Mouse (Mus musculus): ENCODE data around the gene S100a4. TPM values are rescaled to one million over a fixed set of nuclear protein-coding genes. Genes with fewer than 3 reads are reported as not detected.

Gene S100a4
- polyA plus RNA-seq, 1 experiment from 2014 or later = 44.0 TPM

DNA sequence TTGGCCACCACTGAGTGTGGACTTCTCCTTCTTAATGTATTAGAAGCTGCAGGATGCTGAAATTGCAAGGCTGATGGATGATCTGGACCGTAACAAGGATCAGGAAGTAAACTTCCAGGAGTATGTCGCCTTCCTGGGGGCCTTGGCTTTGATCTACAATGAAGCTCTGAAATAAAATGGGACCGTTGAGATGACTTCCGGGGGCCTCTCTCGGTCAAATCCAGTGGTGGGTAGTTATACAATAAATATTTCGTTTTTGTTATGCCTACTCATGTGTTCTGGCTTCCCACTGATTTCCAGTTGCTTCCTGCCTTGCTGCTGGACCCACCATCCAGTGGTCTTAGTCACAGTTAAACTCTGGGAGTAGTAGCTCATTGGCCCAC lies 10.6 kb downstream of the S100a4 start:
- ChIA-PET CTCF (interaction anchor here (1.1 to 24.3 kb wide), 11 partner anchors 18 to 123 kb away, joined by 3 to 615 read pairs (median 8); partner anchors contain the start of genes Chtop, Gm42674, S100a14 and S100a2), POLR2A (interaction anchor here (0.7 to 5.9 kb wide), 14 partner anchors 11 to 123 kb away, joined by 3 to 86 read pairs (median 3); partner anchors contain the start of genes Chtop, Gm42674, S100a14 and S100a16)
- H3K27me3 ChIP-seq = no peaks in the 10 kb centered on the region
- in situ Hi-C loops (cut with MboI; ENCODE audit: low pct_unique_long_range_greater_than_20kb) = no loop called here
- TF ChIP-seq CTCF (IDR thresholded peaks at IDR 0.05) = no peak
- ATAC-seq (no peak), DNase-seq (ENCODE audit: low read depth, low spot score) (no peak)

DNA sequence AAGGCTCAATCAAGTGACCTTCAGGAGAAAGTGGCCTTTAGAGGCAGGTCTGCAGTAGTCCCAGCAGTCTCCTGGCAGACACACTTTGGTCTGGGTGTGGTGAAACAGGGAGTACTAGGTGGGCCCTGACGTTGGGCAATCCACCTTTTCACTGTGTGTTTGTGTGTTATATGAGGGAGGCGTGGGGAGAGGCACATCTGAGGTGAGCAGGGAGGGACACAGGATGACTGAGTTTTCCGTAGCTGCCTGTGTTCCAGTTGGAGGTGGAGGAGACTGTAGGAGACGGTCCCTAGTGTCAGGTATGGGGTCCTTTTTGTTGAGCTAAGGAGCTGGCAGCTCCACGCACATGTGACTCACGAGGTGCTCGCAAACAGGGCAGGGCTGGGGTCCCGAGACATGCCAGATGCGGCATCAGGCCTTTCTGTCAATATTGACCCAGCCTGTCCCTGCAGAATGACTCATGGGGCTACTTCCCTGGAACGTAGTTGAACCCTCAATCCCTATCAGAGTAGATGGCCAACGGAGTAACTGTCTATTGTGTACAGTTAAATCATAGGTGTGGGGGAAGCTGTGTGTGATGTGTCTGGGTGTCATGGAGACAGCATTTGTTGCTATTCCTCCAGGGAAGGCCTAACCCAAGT lies 11.2 kb downstream of the S100a4 start:
- POLR2A ChIA-PET = interaction anchor here (0.7 to 5.9 kb wide), 18 partner anchors 12 to 124 kb away, joined by 3 to 86 read pairs (median 4); partner anchors contain the start of genes Chtop, Gm42674, S100a14 and S100a16
- H3K27me3 ChIP-seq = no peaks in the 10 kb centered on the region
- in situ Hi-C loops (cut with MboI; ENCODE audit: low pct_unique_long_range_greater_than_20kb) = loop anchor here (5.0 kb wide), 2 partner anchors 32 to 97 kb away; no protein-coding TSS in a partner anchor
- peak; percentile 7 for ATAC-seq
- TF ChIP-seq CTCF (IDR thresholded peaks at IDR 0.05) = no peak
- CTCF ChIA-PET = interaction anchor here (0.9 to 24.3 kb wide), 21 partner anchors 17 to 203 kb away, joined by 3 to 615 read pairs (median 5); partner anchors contain the start of genes Chtop, Gm42674, S100a14 and S100a16
- no peak for DNase-seq (ENCODE audit: low read depth, low spot score)

DNA sequence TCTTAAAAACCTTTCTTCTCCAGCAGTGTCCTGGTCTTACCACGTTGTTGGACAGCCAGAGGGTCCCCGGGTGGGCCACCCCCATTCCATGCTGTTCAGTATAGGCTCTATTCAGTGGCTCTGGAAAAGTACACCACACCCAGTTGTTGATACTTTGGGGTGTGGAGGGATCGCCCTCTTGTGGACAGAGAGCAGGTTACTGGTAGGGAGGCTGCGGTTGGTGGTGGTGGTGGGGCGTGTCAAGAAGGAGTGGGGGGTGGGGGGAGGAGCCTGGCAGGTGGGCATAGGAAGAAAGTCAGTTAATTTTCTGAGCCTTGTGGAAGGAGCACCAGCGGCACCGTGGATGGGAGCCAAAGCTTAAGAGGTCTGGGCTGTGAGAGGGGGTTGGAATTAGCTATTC lies 11.8 kb downstream of the S100a4 start:
- DNase-seq (ENCODE audit: low read depth, low spot score) = no peak
- ATAC-seq = peak; percentile 51

DNA sequence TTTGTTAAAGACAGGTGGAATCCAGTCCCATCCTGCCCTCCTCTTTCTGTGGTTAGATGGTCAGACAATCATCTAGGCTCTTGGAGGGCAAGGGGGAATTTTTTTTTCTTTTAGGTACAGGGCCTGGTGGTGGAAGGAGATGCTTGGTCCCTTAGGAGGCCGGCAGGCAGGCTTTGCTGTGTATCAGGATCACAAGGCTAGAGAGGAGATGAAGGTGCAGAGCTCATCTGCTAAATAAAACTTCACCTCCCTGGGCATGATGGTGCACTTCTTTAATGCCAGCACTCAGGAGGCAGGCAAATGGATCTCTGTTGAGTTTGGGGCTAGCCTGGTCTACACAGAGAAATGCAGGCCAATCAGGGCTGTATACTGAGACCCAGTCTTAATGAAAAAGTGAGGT lies 12.3 kb downstream of the S100a4 start:
- H3K27me3 ChIP-seq = no peaks in the 10 kb centered on the region
- TF ChIP-seq CTCF (IDR thresholded peaks at IDR 0.05) = no peak
- in situ Hi-C loops (cut with MboI; ENCODE audit: low pct_unique_long_range_greater_than_20kb) = loop anchor here (5.0 kb wide), 2 partner anchors 34 to 99 kb away; no protein-coding TSS in a partner anchor
- ATAC-seq = no peak
- ChIA-PET CTCF (interaction anchor here (1.1 to 24.3 kb wide), 14 partner anchors 16 to 125 kb away, joined by 3 to 615 read pairs (median 8); partner anchors contain the start of genes Gm42674, S100a14, S100a16 and S100a2), POLR2A (interaction anchor here (1.0 to 4.8 kb wide), 6 partner anchors 12 to 122 kb away, joined by 3 to 86 read pairs (median 4); partner anchors contain the start of gene S100a16)
- no peak for DNase-seq (ENCODE audit: low read depth, low spot score)

More for the DNA sequence above, 11.8 kb downstream of the S100a4 start:
- CTCF ChIA-PET = interaction anchor here (0.9 to 24.3 kb wide), 21 partner anchors 16 to 203 kb away, joined by 3 to 615 read pairs (median 4); partner anchors contain the start of genes Chtop, Gm42674, S100a14 and S100a16
- no peak for TF ChIP-seq CTCF (IDR thresholded peaks at IDR 0.05)
- in situ Hi-C loops (cut with MboI; ENCODE audit: low pct_unique_long_range_greater_than_20kb) = loop anchor here (5.0 kb wide), 2 partner anchors 33 to 98 kb away; no protein-coding TSS in a partner anchor
- H3K27me3 ChIP-seq = no peaks in the 10 kb centered on the region
- POLR2A ChIA-PET = interaction anchor here (0.7 to 5.9 kb wide), 13 partner anchors 12 to 124 kb away, joined by 3 to 86 read pairs (median 4); partner anchors contain the start of genes Chtop, Gm42674, S100a16 and S100a2

DNA sequence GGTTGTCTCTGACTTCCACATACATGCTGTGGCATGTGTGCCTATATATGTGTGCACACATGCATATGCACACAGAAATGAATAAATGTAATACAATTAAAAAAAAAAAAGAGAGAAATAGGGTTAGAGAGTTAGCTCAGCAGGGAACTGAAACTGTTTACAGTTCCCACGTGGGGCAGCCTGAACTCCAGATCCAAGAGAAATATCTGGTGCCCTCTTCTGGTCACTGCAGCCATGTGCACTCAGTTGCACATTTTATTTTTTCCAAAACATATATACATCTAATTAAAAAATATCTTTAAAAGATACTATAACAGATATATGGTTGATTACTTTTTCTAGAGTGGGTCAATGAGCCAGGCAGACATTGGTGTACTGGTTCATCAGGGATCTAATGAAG lies 14.0 kb downstream of the S100a4 start:
- in situ Hi-C loops (cut with MboI; ENCODE audit: low pct_unique_long_range_greater_than_20kb) = loop anchor here (5.0 kb wide), 2 partner anchors 35 to 100 kb away; no protein-coding TSS in a partner anchor
- POLR2A ChIA-PET = interaction anchor here (1.1 to 1.5 kb wide), 2 partner anchors 11 to 30 kb away, joined by 3 to 4 read pairs; no protein-coding TSS in a partner anchor
- DNase-seq (ENCODE audit: low read depth, low spot score) (no peak), ATAC-seq (no peak)
- CTCF ChIA-PET = interaction anchor here (0.9 to 24.3 kb wide), 6 partner anchors 14 to 127 kb away, joined by 3 to 615 read pairs (median 8); partner anchors contain the start of genes Gm42674, S100a2, S100a4 and Snapin
- H3K27me3 ChIP-seq = no peaks in the 10 kb centered on the region
- TF ChIP-seq CTCF (IDR thresholded peaks at IDR 0.05) = no peak

DNA sequence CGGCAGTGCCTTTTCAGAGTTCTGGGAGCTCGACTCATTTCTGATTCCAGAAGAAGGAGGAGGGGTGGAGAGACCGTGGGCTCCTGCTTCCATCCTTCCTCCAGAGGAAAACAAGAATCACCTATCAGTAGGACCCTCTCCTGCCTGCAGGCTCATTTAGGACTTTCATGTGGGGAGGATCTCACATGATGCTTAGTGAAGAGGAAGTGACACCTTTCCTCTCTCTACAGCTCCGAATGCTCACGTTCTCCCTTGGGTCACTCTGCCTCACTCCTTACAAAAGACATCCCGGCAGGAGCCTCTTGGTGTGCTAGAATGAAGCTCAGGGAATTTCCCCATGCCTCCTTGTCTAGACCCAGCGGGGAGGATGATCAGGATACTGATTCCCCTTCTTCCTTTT lies 18.0 kb downstream of the S100a4 start:
- CTCF ChIA-PET = interaction anchor here (0.8 to 8.3 kb wide), 6 partner anchors 10 to 132 kb away, joined by 3 to 76 read pairs (median 6); partner anchors contain the start of gene Snapin
- TF ChIP-seq CTCF (IDR thresholded peaks at IDR 0.05) = no peak
- in situ Hi-C loops (cut with MboI; ENCODE audit: low pct_unique_long_range_greater_than_20kb) = no loop called here
- H3K27me3 ChIP-seq = no peaks in the 10 kb centered on the region
- ATAC-seq (no peak), DNase-seq (ENCODE audit: low read depth, low spot score) (no peak)
- POLR2A ChIA-PET = interaction anchor here (1.3 kb wide), 1 partner anchor 9 kb away, joined by 3 read pairs; no protein-coding TSS in a partner anchor

DNA sequence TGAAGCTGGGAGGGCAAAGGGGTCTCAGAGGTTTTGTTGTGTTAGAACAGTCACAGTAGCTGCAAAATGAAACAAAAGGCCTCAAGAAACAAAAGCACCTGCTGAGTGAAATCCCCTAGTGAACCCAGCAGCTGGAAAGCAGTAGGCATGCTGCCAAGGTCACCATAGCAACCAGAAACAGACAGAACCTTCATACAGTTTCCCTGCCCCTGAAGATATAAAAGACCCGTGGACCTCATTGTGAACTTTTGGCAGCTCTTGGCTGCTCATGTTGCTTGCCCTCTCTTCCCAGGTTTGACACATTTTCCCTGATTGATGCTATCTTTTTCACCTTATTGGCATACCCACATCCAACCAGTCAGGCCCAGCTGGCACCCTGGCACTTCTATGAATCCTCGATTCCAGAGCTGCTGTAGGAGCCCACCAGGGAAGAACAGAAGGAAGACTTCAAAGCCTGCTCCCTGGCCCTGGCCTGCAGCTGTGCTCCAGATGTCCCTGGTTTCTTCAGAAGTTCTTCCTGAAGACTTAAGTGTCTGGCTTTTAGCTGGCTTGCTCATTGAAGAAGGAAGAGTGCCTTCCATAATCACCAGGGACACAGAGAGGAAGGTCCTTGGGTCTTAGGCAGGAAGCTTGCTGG lies 20.0 kb downstream of the S100a4 start:
- ChIA-PET POLR2A (interaction anchor here (0.9 to 1.1 kb wide), 2 partner anchors 36 to 123 kb away, joined by 3 to 5 read pairs; no protein-coding TSS in a partner anchor), CTCF (interaction anchor here (1.2 to 2.5 kb wide), 7 partner anchors 10 to 40 kb away, joined by 3 to 9 read pairs (median 5); partner anchors contain the start of gene S100a7a)
- DNase-seq (ENCODE audit: low read depth, low spot score) (no peak), ATAC-seq (no peak)
- in situ Hi-C loops (cut with MboI; ENCODE audit: low pct_unique_long_range_greater_than_20kb) = no loop called here
- H3K27me3 ChIP-seq = no peaks in the 10 kb centered on the region
- no peak for TF ChIP-seq CTCF (IDR thresholded peaks at IDR 0.05)

DNA sequence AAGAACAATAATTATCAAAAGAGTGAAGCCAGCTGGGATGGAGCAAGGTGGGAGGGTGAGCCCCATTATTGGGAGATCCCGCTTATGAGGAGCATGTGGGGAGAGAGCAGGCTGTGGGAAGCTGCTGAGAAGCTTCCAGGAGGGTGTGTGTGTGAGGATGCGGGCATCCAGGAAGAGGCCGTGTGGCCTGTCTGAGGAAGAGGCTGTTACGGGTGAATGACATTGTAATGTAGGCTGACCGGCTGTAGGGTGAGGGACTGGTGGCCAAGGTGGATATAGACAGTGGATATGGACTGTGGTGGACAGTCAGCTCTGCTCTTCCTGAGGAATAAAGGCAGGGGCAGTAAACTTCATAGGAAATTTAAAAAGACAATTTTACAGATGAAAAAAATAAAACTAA lies 21.9 kb downstream of the S100a4 start:
- no peak for TF ChIP-seq CTCF (IDR thresholded peaks at IDR 0.05)
- ATAC-seq = no peak

DNA sequence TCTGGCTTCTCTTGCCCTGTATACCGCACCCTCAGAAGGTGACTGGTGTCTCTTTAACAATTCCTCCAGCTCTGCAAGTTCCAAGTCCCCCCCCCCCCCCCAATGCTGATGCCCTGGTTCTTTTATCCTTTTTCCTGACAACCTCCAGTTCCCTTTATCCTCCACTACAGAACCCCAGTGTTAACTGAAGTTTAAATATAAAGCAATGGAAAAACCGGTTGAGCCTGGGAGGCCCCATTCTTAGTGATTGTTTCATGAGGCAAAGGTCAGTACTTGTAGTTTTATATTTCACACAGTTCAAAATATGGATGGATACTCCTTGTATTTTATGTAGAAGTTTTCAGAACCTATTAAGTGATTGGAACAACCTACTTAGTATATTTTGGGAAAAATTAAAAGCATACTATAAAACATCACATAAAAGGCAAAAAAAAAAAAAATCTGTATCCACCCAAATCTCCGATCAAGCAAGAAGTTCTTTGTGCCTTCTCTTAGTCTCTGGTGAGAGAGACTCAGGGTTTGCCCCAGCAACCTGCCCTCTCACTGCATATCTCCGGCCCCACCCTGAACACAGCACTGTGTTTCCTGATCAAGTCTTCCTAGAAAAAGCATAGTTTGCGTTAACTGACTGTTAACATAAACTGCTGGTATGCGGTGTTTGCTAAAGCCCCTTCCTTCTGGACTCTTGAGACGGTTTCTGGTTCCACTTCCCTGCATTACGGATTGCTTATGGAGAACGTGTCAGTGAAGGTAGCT lies 22.9 kb downstream of the S100a4 start:
- no peak for TF ChIP-seq CTCF (IDR thresholded peaks at IDR 0.05)
- POLR2A ChIA-PET = no interaction called here
- no peaks in the 10 kb centered on the region for H3K27me3 ChIP-seq
- in situ Hi-C loops (cut with MboI; ENCODE audit: low pct_unique_long_range_greater_than_20kb) = no loop called here
- ATAC-seq (no peak), DNase-seq (ENCODE audit: low read depth, low spot score) (no peak)
- CTCF ChIA-PET = interaction anchor here (1.2 kb wide), 1 partner anchor 14 kb away, joined by 3 read pairs; no protein-coding TSS in a partner anchor

More for the DNA sequence above, 21.9 kb downstream of the S100a4 start:
- no peak for DNase-seq (ENCODE audit: low read depth, low spot score)
- ChIA-PET POLR2A (no interaction called here), CTCF (no interaction called here)
- no peaks in the 10 kb centered on the region for H3K27me3 ChIP-seq
- in situ Hi-C loops (cut with MboI; ENCODE audit: low pct_unique_long_range_greater_than_20kb) = no loop called here
